Mouse (Mus musculus): ENCODE results near the gene Ccdc17. TPM values are rescaled to one million over a fixed set of nuclear protein-coding genes. Genes with fewer than 3 reads are reported as not detected.

Gene Ccdc17
- total RNA-seq (2017) = 1.6 and 5.6 TPM in 2 replicates

DNA sequence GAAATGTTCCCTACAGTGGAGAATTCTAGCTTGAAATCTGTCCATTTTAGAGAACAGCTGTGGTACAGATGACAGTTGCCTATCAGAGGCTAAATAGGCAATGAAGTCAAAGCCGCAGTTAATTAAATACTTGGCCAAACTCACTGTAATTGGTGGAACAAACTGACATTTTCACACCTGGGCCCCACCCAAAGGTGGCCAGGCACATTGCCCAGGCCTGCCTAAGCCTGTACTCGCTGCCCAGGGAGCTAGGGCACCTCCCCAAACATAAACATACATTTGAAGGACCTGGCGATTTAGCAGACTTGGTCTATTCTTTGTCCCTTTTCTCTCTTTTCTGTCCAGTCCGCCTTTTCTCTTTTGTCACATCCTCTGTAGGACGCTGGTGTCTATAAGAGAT, at the start of gene Ccdc17:
Gene Ccdc17, plus strand, starts transcription at position 276 of the 400 bp plus-strand sequence.
- ATAC-seq (replicated peaks; ENCODE audit: low read depth, poor library complexity, severe bottlenecking) = no peak

DNA sequence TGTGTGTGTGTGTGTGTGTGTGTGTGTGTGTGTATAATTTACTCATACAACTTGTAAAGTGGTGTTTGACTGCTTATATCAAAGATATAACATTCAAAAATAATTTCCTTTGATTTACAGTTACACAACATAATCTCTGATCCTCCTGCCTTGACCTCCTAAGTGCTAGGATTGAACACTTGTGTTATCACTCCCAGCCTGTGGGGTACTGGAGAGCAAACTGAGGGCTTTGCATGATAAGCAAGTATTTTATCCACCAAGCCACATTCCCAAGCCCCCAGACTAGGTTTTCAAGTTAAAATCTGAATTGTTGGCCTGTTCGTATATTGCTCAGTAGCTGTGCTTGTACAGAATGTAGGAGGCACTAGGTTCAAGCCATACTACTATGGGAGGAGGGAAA, 46.0 kb upstream of the Ccdc17 start:
- no peak for ATAC-seq (replicated peaks; ENCODE audit: low read depth, poor library complexity, severe bottlenecking)

GRCm38 (mm10) chr4:116553035-116553434, 43.4 kb upstream of the Ccdc17 start:
- no peak for ATAC-seq (replicated peaks; ENCODE audit: low read depth, poor library complexity, severe bottlenecking)

DNA sequence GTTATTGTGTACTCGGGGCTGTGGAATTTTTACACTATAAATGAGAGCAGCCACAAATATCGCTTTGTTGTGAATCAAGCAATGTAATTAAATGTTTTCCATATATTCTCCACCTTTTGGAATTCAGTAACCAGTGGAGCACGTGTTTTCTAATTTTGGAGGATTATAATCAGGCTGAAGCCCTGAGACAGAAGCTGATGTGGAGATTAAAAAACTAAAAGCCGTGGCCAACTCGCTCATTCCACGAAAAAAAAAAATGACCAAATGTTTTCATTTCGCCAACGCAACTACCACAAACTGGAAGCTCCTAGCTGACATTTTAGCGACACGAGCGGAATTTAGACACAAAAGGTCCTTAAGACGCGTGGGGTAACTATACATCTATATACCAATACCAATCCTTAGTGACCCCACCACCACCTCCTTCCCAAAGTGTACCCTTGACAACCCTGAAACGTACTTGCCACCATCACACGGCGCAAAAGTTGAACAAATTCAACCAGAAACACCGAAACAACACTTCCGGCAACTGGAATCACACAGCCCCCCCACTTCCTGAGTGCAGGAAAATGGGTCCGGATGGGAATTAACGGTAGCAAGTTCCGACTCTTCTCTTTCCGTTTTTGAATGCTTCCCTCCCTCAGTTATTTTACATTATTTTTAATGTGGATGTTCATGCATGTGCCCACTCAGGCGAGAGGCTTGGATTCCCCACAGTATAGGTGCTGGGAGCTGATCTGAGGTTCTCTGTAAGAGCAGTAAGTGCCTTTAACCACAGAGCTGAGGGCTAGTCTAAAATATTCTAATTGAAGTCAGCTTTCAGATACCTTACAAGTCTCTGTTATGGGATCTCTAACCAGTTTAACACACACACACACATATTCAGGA, 40.8 kb upstream of the Ccdc17 start, which contains the start of gene Tmem69:
Gene Tmem69, minus strand, starts transcription at position 524 of the 888 bp plus-strand sequence.
- ATAC-seq (replicated peaks; ENCODE audit: low read depth, poor library complexity, severe bottlenecking) = peak; percentile 41

- peak; percentile 87 for ATAC-seq (replicated peaks; ENCODE audit: low read depth, poor library complexity, severe bottlenecking)
Observed at GRCm38 (mm10) chr4:116556561-116557305, 39.7 kb upstream of the Ccdc17 start.

GRCm38 (mm10) chr4:116557306-116558121, 38.9 kb upstream of the Ccdc17 start, which contains the start of gene Gpbp1l1:
Gpbp1l1 (plus strand) TSS chr4:116557658.
- peak; percentile 80 for ATAC-seq (replicated peaks; ENCODE audit: low read depth, poor library complexity, severe bottlenecking)

- no peak for ATAC-seq (replicated peaks; ENCODE audit: low read depth, poor library complexity, severe bottlenecking)
Observed at GRCm38 (mm10) chr4:116558151-116558882, 38.1 kb upstream of the Ccdc17 start.

- ATAC-seq (replicated peaks; ENCODE audit: low read depth, poor library complexity, severe bottlenecking) = no peak
Observed at GRCm38 (mm10) chr4:116595793-116596192, 661 bp upstream of the Ccdc17 start.

GRCm38 (mm10) chr4:116596978-116597881, 776 bp downstream of the Ccdc17 start:
- peak; percentile 96 for ATAC-seq (replicated peaks; ENCODE audit: low read depth, poor library complexity, severe bottlenecking)

- no peak for ATAC-seq (replicated peaks; ENCODE audit: low read depth, poor library complexity, severe bottlenecking)
Observed at GRCm38 (mm10) chr4:116612621-116613020, 16.2 kb downstream of the Ccdc17 start.

- ATAC-seq (replicated peaks; ENCODE audit: low read depth, poor library complexity, severe bottlenecking) = no peak
Observed at GRCm38 (mm10) chr4:116615237-116615636, 18.8 kb downstream of the Ccdc17 start.

DNA sequence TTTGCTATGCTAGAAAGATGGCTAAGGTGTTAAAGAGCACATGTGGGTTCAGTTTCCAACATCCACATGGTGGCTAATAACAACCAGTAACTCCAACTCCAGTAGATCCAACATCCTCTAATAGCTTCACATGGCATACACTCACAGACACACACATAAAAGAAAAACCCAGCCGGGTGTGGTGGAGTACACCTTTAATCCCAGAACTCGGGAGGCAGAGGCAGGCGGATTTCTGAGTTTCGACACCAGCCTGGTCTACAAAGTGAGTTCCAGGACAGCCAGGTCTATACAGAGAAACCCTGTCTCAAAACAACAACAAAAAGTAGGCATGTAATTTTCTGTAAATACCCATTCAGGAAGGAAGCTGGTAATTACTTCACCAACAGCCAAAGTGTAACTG, 28.4 kb downstream of the Ccdc17 start:
- no peak for ATAC-seq (replicated peaks; ENCODE audit: low read depth, poor library complexity, severe bottlenecking)

DNA sequence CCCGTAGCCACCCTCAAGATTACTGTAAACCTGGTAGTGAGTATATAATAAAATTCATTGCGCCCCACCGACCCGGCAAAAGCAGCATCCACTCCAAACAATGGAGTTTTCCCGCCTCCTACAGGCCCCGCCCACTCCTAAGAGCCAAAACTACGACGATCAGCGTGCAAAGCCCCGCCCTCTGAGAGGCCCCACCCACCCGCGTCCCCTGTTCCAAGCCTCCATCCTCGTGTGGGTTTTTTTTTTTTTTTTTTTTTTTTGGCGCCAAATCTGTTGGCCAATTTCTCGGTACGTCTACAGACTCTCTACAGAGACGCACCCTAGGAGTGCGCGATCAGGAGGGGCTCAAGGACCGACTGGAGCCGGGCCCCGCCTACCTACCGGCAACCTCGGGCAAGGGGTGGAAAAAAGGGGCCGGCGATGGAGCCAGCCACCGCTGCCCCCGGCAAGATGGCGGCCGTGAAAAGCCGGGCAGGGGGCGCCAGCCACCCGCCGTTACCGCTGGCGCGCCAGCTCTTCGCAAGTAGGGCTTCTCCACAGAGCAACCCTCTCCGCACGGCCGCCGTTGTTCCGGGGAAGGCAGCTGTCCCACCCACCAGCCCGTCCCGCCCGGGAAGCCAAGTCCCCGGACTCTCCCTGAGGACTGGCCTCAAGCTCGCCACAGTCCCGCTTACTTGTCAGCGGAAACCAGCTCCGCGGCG, 30.4 kb downstream of the Ccdc17 start:
- ATAC-seq (replicated peaks; ENCODE audit: low read depth, poor library complexity, severe bottlenecking) = peak; percentile 68

- ATAC-seq (replicated peaks; ENCODE audit: low read depth, poor library complexity, severe bottlenecking) = peak; percentile 84
Observed at GRCm38 (mm10) chr4:116627359-116627716, 30.9 kb downstream of the Ccdc17 start.

DNA sequence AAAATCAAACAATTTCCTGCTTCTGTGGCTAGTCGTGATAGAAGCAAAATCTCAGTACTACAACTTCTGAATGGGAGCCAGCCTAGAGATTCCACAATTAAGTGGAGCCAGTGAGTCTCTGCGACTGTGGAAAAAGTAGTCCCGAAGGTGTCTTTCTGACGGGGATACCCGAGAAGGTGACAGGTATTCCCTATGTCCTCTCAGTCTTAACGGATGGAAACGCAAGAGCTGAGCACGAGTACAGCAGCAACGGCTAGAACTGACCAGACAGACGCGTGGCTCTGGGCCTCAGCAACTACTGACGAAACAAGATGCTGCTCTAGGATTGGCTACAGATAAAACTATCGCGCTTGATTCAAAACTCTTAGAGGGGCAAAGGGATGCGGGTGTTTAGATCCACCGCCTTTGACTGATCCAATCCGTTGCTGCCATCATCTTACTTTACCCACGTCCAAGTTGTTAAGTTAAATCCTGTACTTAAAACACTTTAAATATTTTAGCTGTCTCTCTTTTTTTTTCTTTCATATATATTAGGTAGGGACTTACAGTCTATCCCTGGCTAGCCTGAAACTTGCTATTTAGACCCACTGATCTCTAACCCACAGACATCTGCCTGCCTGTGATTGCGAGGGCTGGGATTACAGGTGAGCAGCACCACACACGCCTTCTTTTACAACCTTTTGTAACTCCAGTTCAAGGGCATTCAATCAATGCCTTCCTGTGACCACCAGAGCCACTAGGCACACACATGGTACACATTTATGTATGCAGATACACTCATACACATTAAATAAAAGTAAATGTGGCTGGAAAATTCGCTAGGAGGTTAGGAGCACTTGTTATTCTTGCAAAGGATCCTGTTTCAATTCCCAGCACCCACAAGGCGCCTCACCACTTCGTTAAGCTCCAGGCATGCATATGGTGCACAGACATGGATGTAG, 31.5 kb downstream of the Ccdc17 start, which contains the start of gene Nasp:
Gene Nasp, minus strand, starts transcription at position 220 of the 941 bp plus-strand sequence.
- peak; percentile 78 for ATAC-seq (replicated peaks; ENCODE audit: low read depth, poor library complexity, severe bottlenecking)

DNA sequence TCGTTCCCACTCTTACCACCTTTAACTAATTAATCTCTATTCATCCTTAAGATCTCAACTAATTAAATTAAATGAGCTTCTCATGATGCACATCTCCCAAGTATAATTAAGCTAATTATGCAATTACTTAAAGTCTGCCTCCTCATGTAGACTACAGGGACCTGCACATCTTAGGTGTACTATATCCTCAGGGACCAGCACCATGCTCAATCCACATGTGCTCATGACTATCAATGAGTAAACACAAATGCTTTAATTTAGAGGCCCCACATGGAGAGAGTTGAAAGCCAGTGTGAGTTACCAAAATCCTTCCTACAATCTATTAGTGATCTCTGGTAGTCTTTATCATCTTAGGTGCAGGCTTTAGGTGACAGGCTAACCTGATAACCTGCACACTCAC, 38.7 kb downstream of the Ccdc17 start:
- ATAC-seq (replicated peaks; ENCODE audit: low read depth, poor library complexity, severe bottlenecking) = no peak

DNA sequence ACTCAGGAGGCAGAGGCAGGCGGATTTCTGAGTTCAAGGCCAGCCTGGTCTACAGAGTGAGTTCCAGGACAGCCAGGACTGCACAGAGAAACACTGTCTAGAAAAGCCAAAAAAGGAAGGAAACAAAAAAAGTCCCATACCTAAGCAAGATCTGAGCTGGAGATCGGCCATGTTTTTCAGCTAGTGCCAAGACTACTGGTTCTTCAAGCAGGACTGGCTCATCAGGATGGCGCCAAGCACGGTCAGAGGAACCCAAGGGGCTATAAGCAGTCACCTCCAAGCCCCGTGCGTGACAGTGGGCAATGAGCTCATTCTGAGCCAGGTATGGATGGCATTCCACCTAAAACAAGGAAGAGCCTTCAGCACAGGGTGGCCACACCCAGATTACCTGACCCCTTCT, 42.4 kb downstream of the Ccdc17 start:
- ATAC-seq (replicated peaks; ENCODE audit: low read depth, poor library complexity, severe bottlenecking) = no peak

Data from common myeloid progenitor, adult 5-6 weeks (primary cell).